Mouse (Mus musculus) megakaryocyte progenitor cell, adult 5-6 weeks (primary cell): ENCODE measurements around the gene Vrk1. TPM values are rescaled to one million over a fixed set of nuclear protein-coding genes. Genes with fewer than 3 reads are reported as not detected.
A peak's percentile ranks its signal among the peaks of the same experiment; 100 is the strongest.

Experiments
- ATAC-seq: replicated peaks from 2 replicates; pipeline ENCODE4 v1.8.0; 2016; ENCODE audit warnings: mild to moderate bottlenecking, moderate TSS enrichment, inconsistent platforms; ENCODE audit not compliant: poor library complexity
- total RNA-seq, 2 experiments: library from RNA; stranded (forward) in 1 of 2; stranded (reverse) in 1 of 2; fragments of 157-497, 149-512 nt in 1 of 2; fragments of 200-1000 nt in 1 of 2; gene quantifications; 2 replicates each; pipeline versions ENCODE4 v1.2.3 to v1.2.4; 2015 to 2017

The Vrk1 gene
- total RNA-seq, 2 experiments from 2014 or later, result 137 to 182 TPM

DNA sequence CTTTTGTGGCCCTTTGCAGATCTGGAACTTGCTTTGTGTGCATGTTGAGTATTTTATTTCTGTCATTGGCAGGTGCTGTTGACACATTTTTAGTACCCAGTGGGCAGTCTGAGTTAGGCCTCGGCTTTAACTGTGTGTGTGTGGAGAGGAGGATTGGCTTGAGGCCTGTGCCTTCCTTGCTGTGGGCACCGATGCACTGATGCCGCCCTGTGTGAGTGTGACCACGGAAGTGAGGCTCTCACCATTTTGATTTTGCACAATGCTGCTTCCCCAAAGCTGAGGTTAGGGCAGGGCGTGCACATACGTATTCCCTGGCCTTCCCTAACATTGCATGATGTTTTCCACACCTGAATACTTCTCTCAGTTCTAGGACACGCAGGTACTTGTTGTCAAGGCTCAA is 30.2 kb downstream of the Vrk1 start:
- ATAC-seq, result peak; percentile 73

DNA sequence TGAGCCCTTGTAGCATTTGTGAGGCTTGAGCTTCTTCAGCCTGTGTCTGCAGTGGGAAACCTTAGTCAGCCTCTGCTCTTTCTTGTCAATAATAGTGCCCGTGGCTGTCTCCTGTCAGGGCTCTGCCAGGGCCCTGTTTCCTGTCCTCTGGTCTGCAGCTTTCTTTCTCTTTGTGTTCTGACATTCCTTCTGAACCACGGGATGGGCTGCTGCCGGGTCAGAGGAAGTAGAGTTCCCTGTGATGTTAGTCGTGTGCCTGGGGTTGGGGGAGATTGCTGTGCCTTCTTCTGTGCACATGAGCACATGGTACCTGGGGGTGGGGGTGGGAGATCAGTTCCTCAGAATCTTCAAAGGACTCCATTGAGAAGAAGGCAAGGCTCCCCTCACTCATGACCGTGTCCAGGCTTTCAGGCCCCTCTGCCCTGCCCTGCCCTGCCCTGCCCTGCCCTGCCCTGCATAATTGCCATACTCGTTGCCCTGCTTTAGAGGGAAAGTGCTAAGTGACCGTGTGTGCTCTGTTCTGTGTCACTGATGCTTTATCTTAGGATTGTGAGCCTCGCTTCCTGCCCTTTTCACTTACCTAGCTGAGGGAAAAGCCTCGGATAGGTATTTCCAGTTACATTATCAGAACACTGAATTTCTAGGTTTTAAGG is 36.2 kb downstream of the Vrk1 start:
- no peak for ATAC-seq

GRCm38 (mm10) chr12:106052271-106052670 is 42.2 kb downstream of the Vrk1 start:
- no peak for ATAC-seq

- ATAC-seq, result peak; percentile 95
These were observed 45.8 kb downstream of the Vrk1 start for GRCm38 (mm10) chr12:106055799-106056198.

DNA sequence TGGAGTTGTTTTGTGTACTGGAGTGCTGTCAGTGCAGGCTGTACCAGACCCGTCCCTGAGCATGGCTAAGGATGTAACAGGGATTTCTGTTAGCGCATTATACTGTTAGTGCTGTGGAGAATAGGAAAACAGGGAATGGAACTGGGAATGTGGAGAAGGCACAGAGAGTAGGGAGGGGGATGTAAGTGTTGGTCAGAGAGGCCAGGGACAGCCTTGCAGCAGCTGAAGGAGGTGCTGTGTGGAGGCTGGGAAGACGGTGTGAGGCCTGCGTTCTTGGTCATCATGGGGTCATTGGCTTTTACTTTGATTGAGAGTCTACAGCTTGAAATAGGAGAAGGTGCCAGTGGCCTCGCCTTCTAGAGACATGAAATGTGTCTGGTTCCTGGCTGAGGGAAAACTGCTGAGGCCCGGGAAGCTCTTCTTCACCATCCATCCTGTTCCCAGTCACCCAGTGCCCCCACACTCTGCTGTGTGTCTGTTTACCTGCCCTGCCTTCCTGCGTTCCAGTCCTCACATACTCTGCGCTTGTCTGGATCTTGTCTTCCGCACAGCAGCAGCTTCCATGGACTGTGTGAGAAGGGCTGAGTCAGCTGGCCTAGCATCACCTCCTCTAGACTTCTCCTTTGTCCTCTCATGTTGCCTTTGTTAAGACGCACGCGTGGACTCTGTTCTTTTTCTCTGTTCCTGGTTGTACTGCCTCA is 50.0 kb downstream of the Vrk1 start:
- ATAC-seq, result no peak

- no peak for ATAC-seq
These were observed 60.6 kb downstream of the Vrk1 start for GRCm38 (mm10) chr12:106070434-106071155.

GRCm38 (mm10) chr12:106071575-106072166 is 61.6 kb downstream of the Vrk1 start:
- no peak for ATAC-seq

GRCm38 (mm10) chr12:106074371-106075155 is 64.5 kb downstream of the Vrk1 start:
- no peak for ATAC-seq

- ATAC-seq, result no peak
These were observed 66.1 kb downstream of the Vrk1 start for GRCm38 (mm10) chr12:106076131-106076530.

- ATAC-seq, result no peak
These were observed 70.5 kb downstream of the Vrk1 start for GRCm38 (mm10) chr12:106080511-106080910.

GRCm38 (mm10) chr12:106080945-106081747 is 71.1 kb downstream of the Vrk1 start:
- no peak for ATAC-seq

- no peak for ATAC-seq
These were observed 71.7 kb downstream of the Vrk1 start for GRCm38 (mm10) chr12:106081748-106082140.

DNA sequence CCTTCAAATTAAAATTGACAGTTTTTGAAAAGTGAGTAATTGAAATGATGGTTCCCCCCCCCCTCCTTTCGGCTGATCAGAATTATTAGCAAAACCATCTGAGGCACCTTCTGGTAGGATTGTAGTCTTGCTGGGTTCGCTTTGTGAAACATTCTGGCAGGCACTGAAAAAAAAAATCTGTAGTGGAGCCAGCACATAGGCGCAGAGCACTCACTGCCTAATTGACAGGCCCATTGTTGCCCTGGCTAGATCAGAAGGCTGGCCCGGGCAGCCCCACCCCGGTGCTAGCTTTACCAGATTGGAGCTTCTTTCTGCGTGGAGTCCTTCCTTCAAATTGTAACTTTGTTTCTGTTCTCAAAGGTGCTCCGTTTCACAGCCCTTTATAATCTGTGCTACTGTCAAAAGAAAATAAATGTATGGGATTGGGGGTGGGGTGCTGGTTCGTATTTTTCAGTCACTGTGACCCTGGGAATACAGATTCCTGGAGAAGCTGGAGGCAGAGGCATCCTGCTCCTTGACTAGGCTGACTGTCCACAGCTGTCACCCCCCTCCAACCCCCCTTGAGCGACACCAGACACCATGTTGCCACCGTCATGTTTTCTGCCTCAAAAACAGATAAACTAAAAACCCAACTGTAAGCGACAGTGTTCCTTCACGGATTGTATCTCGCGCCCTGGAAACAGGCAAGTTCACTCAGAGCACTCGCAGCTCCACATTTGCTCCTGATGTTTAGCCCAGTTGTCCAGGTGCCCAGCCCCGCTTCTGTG is 72.3 kb downstream of the Vrk1 start:
- no peak for ATAC-seq

- no peak for ATAC-seq
These were observed 72.9 kb downstream of the Vrk1 start for GRCm38 (mm10) chr12:106082958-106083381.

GRCm38 (mm10) chr12:106084126-106084525 is 74.1 kb downstream of the Vrk1 start:
- ATAC-seq, result no peak

GRCm38 (mm10) chr12:106094827-106095226 is 84.8 kb downstream of the Vrk1 start:
- 0 out of 2 replicates have a peak, but pooled peaks have one; percentile 29 for ATAC-seq

DNA sequence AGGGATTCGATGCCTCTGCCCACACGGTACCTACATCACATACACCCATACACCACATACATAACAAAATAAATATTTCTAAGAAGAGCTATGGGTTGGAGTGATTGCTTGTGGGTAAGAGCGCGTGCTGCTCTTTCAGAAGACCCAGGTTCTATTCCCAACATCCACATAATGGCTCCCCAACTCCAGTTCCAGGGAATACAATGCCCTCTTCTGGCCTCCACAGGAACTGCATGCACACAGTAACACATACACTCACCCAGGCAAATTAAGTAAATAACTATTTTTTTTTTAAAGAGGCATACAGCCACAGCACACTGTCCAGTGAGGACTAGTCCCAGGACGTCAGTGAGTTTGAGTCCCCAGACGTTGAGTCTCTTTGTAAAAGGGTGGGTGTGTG is 92.0 kb downstream of the Vrk1 start:
- ATAC-seq, result no peak

DNA sequence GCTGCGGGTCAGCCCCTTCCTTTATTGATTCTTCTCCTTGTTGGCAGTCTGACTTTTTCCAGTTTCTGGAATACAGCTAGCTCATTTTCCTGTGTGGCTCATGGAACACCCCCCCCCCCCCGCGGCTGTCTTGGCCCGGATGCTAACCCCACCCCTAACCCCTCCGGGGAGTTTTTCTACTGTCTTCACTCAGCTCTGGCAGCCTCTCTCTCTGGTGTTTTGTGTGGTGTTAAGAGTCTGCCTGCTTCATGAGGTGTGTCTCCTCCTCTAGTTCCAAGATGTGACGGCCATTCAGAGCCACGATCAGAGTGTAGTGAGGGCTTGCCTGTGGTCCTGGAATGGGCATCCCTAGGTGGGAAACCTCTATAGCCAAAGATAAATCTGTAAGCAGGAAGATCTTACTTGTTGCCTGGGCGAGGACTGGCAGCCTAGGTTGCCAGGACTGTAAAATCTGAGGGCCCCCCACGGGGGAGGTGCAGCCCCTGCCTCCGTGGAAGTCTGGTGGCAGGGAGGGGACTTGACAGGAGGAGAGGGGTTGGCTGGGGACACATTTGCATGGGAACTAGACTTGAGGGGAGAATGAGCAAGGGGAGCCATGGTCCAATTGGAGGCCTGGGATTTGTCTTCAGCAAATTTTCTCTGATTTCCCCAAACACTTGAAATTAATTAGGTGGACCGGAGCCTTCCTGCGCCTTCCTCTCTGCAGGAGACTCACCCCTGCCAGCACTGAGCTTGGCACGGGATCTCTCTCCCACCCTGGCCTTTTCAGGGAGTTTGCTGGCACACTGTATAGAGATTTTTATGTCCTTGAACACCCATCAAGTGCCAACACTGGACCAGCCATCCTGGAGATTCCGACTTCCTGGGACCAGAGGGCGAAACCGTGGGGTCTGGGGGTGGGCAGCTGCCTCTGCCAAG is 93.0 kb downstream of the Vrk1 start:
- ATAC-seq, result no peak
